Mouse (Mus musculus) urinary bladder, adult 2 months (tissue): ENCODE data around the gene Bsdc1. TPM values are rescaled to one million over a fixed set of nuclear protein-coding genes. Genes with fewer than 3 reads are reported as not detected.
"Not testable (repeated sequence)": the region's sequence is repeated elsewhere in the genome, so short reads cannot be mapped to it uniquely, and the experiment has no call there.

Experiments
- DNase-seq: peaks from one replicate; pipeline ENCODE4 v3.0.0; 2022; ENCODE audit warnings: low spot score
- polyA plus RNA-seq: library from polyadenylated mRNA; depleted of rRNA; stranded (reverse); fragments of >200 nt; gene quantifications from 2 replicates; pipeline ENCODE4 v1.2.3, GENCODE M21; 2012; rRNA removed

Bsdc1 gene
- 15.0 and 27.5 TPM in 2 replicates for polyA plus RNA-seq

DNA sequence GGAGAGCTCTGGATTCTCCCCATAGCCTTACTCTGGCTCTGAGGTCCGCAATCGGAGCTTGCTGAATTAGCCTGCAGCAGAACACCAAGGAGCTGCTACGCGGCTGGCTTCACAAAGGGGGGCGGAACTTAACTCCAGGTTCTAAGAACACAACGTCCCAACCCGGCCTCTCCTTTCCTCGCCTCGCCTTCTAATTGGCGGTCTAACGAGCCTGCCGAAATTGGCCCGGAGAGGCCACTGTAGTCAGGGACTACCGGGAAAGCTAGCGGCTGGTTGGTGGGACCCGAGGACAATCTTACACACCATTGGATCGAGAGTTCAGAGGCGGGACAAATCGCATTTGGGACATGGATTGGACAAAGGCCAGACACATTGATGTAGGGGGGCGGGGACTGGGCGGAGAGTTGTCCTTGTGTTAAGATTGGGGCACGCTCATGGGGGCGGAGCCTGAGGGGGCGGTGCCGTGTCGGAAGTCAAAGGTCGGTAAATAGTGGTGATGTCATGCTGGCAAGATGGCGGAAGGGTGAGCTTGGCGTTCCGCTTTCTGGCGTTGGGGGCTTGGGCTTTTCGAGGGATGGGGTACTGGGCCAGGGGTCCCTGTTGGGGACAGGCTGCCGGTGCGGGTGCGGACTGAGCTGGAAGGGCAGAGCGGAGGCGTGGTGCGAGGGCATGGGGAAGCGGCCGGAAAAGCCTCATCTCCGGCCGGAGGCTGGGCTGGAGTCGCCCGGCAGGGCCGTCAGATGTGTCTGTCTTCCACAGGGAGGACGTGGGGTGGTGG, at the start of gene Bsdc1:
Bsdc1 (plus strand) TSS at position 399 of the 778 bp plus-strand sequence.
- peak; percentile 93 for DNase-seq

GRCm38 (mm10) chr4:129415892-129416291, 45.5 kb upstream of the Bsdc1 start:
- DNase-seq: no peak

GRCm38 (mm10) chr4:129416478-129416877, 44.9 kb upstream of the Bsdc1 start:
- DNase-seq: no peak

DNA sequence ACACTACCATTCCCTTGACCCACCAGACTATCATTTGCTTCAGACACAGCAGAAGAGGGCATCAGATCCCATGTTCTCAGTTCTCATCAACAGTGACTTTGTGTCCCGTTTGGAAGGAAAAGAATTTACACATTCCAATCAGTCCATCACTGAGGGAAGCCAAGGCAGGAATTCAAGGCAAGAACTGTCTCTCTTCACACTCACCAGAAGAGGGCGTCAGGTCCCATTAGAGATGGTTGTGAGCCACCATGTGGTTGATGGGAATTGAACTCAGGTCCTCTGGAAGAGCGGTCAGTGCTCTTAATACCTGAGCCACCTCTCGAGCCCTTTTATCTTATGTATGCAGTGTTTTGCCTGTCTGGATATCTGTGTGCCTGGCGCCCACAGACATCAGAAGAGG, 43.1 kb upstream of the Bsdc1 start:
- no peak for DNase-seq

DNA sequence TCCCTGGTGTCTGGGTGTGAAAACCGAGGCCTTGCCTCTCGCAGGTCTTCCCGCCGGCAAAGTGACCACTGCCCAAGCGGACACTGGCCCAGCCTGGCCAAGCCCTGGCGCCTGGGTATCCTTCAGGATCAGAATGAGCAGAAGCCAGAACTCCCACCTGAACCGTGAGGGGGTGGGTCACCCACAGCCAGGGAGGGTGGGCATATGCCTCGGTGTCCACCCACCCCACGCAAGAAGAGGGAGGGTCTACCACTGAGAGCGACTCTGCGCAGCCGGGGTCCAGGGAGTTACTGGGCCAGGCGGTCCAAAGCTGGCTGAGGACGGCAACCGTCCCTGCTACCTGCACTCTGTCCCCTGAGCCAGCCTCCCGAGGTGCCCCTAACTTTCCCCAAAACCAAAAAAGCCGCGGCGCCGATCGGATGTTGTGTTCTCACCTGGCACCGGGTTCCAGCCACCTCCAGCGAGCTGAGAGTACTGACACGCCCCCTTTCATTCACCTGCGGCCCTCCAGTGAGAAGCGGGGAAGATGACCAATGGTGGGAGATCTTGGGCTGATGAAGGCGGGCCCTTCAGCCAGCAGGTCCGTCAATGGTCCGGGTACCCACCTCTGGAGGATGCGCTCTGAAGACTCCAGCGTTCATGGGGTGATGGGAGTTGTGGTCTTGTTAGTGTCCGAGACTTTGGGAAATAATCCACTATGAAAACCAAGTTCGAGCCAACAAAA, 20.9 kb upstream of the Bsdc1 start, which contains the start of gene Zbtb8b:
Zbtb8b (minus strand) TSS at position 514 of the 724 bp plus-strand sequence.
- DNase-seq: peak; percentile 36

- DNase-seq: no peak
These were observed 20.2 kb upstream of the Bsdc1 start for GRCm38 (mm10) chr4:129441145-129441544.

DNA sequence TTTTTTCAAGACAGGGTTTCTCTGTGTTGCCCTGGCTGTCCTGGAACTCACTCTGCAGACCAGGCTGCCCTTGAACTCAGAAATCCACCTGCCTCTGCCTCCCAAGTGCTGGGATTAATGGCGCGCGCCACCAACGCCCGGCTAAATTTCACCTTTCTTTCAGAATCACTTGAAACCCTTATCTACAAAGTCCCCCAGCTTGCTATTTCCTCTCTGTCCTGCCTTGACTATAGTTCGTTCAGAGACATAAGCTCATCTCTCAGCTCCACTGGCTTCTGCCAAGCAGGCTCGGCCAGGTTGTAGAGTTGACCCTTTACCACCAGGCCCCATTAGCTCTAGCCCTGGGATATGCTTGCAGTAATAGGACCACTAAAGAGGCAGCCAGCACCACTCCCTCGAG, 14.0 kb upstream of the Bsdc1 start:
- DNase-seq: no peak

DNA sequence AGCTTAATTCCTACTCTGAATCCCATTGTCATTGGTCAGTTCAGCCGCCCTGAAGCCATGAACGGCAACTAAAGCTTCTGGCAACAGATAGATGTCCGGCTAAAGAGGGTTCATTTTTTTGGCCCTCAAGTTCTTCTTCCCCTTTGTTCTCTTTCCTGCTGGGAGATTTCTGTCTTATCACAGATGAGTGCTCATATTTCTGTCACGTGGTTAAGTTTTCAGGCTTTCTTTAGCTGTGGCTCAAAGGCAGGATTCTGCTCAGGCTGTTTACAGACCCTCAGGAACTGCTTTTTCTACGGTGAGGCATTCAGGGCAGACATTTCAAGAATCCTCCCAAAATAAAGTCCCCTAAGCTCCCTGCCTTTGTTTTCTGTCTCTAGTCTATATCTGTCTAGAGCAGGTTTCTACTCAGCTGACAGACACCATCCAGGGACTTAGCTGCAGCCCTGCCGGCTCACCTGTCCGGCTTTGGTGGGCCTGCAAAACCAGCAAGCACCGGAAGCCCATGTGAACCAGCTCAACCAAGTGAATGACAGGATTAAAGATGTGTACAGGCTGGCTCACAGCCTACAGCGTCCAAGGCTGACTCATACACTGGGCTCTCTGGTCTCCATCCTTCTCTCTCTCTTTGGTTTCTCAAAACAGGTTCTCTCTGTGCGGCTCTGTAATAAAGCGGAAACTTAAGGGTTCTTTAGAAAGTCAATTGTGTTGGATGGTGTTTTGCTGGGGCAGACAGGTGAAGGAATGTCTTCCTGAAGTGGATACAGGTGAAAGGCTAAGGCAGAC, 13.4 kb upstream of the Bsdc1 start:
- DNase-seq: no peak

GRCm38 (mm10) chr4:129448713-129449112, 12.7 kb upstream of the Bsdc1 start:
- DNase-seq: no peak

- no peak for DNase-seq
These were observed 10.5 kb upstream of the Bsdc1 start for GRCm38 (mm10) chr4:129450851-129451250.

- no peak for DNase-seq
These were observed 9.8 kb upstream of the Bsdc1 start for GRCm38 (mm10) chr4:129451471-129452169.

DNA sequence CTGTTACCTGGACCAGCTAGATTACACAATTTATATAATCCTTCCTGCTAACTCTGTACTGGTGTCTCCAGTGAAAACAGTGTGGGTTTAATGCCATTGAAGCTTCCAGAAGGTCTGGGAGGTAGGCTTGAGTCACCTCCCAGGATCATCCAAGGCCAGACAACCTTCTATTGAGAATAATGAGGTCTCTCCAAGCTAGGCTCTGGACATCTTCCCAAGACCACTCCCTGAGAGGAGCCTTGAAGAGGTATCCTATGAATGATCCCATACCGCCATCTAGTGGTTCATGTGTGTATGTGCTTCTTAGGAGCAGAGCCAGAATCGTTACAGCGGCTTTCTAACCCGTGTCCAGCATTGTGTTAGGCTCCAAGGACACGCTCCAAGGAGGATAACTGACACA, 6.1 kb upstream of the Bsdc1 start:
- no peak for DNase-seq

DNA sequence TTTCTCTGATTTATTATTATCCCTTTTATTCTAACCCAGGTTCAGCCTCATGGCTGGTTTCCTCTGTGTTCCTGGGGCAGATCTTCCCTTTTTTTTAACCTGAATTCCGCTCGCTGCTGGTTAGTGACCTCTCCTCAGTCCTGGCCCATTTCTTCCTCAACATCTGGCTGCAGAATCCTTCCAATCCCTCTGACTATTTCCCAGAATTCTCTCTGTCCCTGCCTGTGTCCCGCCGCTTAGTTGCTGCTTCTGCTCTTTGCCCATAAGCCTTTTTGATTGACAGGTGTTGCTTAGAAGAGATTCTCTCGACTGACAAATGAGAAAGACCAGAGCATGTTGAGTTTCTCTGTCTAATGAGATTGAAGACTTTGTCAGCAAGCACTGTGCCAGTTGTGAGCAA, 5.3 kb upstream of the Bsdc1 start:
- DNase-seq: no peak

DNA sequence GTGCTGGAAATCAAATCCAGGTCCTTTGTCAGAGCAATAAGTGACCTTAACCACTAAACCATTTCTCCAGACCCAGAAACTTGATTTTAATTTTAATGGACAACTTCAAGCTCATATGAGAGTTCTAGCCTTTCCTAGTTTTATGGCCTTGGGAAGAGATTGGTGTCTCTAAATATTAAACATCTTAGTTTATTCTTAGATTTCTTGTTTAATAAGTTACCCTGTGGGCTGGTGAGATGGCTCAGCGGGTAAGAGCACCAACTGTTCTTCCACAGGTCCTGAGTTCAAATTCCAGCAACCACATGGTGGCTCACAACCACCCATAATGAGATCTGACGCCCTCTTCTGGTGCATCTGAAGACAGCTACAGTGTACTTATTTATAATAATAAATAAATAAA, 4.1 kb upstream of the Bsdc1 start:
- DNase-seq: not testable (repeated sequence)

DNA sequence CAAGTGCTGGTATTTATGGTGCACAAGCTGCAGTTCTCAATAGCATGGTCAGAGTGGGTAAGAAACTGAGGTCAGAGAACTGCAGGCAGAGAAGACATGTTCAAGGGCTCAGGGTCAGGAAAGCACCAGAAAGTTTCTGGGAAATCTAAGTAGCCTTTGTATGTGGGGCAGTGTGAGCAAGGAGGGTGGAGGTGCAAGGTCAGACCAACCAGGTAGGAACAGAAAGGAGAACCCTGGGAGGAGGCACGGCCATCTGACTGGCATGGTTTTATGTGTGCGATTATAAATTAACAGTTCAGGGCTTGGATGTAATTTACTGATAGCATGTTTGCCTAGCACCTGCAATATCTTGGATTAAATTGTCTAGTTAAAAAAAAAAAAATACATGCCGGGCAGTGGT, 1.7 kb upstream of the Bsdc1 start:
- DNase-seq: no peak

DNA sequence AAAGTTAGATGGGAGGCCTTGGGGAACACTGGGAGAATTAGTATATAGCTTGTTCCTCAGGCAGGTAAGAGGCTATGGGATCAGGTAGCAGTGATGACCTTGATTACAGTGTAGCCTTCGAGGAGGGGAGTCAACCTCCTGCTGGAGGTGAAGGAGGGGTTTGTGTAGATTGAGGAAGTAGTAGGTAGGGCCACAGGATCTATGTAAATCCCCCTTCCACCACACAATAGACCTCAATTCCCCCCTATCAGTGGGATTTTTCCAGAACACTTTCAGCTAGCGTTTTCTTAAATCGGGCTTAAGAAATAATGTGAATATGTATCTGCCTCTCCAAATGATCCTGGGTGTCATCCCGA, 576 bp upstream of the Bsdc1 start:
- no peak for DNase-seq

- no peak for DNase-seq
These were observed 737 bp downstream of the Bsdc1 start for GRCm38 (mm10) chr4:129462118-129462517.

DNA sequence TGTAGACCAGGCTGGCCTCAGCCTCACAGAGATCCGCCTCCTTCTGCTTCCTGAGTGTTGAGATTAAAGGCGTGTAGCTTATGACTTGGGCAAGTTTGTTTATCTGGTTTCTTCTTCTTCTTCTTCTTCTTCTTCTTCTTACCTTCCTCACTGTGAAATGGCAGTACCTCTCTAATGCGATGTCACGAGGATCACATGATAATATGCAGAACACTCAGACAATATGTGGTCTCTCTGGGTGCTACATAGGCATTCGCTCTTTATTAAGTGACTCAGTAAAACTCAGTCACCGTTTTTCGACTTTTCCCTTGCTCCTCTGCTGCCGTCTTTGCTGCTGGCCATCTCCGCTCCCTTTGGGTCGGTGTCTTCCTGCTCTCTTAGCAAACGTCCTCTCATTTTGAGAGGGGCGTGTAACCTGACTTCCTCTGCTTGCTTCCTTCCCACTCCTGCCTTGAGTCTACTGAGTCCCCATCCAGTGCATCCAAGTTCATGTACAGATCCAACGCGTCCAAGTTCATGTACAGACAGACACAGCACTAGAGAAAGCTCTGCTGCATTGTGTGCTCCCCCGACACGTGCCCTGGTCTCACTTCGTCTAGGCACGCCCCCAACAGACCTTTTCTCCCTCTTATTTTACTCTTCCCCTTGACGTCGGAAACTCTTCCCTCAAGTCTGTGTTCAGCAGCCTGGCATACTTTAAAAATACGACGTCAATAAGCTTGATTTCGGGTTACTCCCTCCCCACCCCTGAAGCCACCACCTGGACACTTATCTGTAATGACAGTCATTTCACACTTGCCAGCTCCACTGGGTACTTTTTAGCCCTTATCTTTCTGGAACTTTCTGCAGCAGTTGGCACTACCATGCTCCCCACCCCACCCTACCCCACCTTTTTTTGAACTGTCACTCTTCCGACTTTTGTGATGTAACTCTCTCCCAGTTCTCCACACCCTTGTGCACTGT, 2.0 kb downstream of the Bsdc1 start:
- no peak for DNase-seq

GRCm38 (mm10) chr4:129464286-129464815, 3.0 kb downstream of the Bsdc1 start:
- no peak for DNase-seq

DNA sequence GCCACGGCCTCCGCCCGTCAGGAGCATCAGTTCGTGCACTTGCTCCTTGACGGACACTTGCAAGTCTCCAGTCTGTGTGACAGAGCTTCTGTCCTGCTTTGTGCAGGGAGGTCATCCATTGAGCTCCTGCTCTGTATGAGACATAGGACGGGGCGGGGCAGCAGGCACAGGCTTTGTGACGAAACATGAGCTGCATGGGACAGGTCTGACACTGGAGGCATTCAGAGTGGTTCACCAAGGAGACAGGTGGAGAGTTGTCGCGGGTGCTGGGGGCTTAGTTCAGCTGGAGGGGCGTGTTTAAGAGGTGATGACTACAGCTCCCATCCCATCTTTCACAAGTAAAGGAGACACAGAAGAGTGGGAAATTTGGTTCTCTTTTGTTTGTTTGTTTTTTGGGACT, 14.7 kb downstream of the Bsdc1 start:
- DNase-seq: no peak
